Mouse (Mus musculus): ENCODE measurements around the gene Fkbp2. TPM values are rescaled to one million over a fixed set of nuclear protein-coding genes. Genes with fewer than 3 reads are reported as not detected.

Gene Fkbp2
- polyA plus RNA-seq, 1 experiment from 2014 or later: 117 TPM

DNA sequence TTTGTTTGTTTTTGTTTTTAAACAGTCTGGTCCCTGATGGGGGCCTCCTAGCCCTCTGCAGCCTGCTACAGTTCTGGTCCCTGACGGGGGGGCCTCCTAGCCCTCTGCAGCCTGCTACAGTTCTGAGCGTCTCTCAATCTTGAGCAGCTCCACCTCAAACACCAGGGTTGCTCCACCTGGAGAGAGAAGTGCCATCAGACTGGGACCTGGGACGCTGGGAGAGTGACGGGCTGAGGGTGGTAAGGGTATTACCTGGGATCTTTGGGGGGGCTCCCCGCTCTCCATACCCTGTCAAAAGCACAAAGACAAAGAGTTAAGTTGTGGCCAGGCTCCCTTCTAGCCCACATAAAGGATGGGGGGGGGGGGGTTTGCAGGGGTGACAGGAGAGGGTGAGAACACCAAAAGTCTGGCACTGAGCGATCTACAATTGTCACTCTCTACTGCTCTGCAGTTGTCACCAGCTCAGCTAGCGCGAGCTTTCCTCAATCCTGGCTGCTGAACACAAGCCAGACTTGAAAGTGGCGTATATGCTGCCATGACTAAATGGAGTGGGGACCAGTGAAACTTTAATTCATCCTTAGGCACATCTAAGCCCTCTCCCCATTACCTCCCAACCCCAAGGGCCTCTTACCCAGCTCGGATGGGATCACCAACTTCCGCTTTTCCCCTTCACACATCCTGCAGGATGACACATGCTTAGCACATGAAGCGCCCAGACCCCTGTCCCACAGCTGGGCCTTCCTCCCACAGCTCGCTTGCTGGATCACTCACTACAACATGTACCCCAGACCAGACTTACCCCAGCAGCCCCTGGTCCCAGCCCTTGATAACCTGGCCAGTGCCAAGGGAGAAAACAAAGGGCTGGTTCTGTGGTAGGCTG, 2.3 kb downstream of the Fkbp2 start:
- Histone ChIP-seq H3K36me3 (peaks cover 27% of the 10 kb centered on the region), H3K27me3 (no peaks in the 10 kb centered on the region), H3K4me1 (peaks cover 54% of the 10 kb centered on the region), H3K9ac (no peak overlapping the region), H3K27ac (0 out of 2 replicates have a peak overlapping the region, but pooled peaks have one; percentile 2), H3K4me3 (peak overlapping the region; percentile 85; the same call in 1 of the 2 replicates), H3K4me2 (peak overlapping the region; percentile 68; the same call in 1 of the 2 replicates), H3K9me3 (no peaks in the 10 kb centered on the region)
- 81% methylated on average over 13 of the region's 13 CpGs for WGBS
- ATAC-seq (ENCODE audit: insufficient number of reproducible peaks, low FRiP score, low TSS enrichment, low read depth): no peak

DNA sequence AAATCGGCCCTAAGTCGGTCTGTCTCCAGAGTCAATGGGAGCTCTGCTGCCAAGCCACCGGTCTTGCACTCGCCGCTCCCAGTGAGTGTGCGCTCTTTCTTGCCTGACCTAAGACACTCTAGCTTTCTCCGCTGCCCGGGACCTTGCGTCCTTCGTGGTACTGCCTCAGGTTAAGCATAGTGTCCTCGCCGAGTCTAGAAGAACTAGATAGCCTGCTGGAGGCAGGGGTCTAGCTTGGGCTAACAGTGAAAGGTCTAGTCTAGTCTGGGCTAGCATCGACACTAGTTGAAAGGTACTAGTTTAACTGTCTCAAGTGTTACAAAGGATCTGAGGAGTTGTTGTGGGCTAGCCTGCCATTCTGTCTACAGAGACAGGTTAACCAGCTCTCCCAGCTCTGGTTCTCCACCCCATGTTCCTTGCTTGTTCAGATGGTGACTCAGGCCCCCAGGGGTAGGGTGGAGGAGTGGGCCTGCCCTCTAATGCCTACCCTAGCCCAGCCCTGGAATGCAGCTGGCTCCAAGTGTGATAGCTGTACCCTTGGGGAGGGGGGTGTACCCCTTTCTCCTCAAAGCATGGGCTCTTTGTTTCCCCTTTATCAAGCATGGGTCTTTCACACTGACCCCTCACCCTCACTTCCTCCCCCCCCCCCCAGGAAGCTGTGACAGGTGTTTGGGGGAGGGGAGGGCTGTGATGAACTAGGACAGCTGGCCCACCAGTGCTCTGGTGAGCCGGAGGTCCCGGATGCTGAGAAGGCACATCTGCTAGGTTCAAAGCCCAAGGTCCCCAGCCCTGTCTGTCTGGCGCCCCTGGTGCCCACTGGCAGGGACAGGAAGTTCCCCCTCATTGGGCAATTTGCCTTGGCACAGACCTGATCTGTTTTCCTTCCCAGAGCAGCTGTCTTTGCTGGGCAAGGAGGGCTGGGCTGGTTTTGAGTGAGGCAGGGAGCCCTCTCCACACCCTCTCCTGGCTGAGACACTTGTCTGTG, 4.5 kb downstream of the Fkbp2 start, which contains the start of gene Plcb3:
Gene Plcb3 (minus strand): TSS at position 934 of the 985 bp plus-strand sequence.
- no peak for ATAC-seq (ENCODE audit: insufficient number of reproducible peaks, low FRiP score, low TSS enrichment, low read depth)
- Histone ChIP-seq H3K4me3 (peak within 1 kb of the TSS; percentile 68), H3K9ac (peak within 1 kb of the TSS; percentile 67), H3K27me3 (no peaks in the 10 kb centered on the region), H3K36me3 (peaks cover 14% of the 10 kb centered on the region), H3K9me3 (no peaks in the 10 kb centered on the region), H3K27ac (peak within 1 kb of the TSS; percentile 89), H3K4me2 (peak within 1 kb of the TSS; percentile 82), H3K4me1 (peaks cover 56% of the 10 kb centered on the region)
- under 1% methylated on average over 16 of the region's 16 CpGs for WGBS

DNA sequence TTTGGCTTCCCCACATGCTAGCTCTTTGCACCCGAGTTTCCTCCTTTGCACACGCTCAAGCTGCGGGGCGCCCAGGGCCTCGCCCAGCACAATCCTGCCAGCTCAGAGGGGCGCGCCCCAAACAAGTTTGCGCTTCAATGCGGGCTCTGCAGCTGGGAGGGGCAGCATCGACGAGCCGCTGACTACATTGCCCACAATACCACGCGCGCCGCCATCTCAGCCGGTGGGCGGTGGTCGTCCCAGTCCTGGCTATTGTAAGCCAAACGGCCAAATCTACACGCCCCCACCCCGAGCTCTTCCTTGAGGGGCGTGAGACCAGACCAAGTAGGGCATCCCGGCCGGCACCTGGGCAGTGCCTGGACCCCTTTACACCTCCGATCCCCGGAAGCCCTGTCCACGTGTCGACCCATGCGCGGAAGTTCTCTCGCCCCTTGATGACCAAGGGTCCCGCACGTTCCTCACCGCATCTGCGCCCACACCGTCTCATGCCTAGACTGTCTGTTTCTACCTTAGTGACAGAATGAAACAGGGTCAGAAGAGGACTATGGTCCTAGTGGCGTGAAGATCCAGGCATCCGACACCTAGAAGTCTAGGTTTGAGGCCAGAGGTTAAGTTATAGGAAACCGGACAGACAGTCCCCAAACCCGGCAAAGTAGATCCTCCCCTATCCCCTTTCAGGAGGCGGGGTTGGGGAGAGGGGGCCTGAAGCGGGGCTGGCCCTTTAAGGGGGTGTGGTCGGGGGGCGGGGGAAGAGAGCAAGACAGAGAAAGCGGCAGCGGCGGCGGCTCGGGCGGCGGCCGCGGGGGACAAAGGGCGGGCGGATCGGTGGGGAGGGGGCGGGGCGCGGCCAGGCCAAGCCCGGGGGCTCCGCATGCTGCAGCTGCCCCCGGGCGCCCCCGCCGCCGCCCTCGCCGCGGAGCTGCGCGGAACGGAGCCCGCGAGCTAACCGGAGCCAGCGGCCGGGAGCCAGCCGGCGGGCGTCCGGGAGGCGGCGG, 5.8 kb downstream of the Fkbp2 start, which contains the start of gene Ppp1r14b:
Gene Ppp1r14b (plus strand): TSS at position 758 of the 995 bp plus-strand sequence.
- peak within 1 kb of the TSS; percentile 82 for H3K4me2 ChIP-seq
- no peaks in the 10 kb centered on the region for H3K27me3 ChIP-seq
- H3K36me3 ChIP-seq: peaks cover 14% of the 10 kb centered on the region
- H3K4me1 ChIP-seq: peaks cover 64% of the 10 kb centered on the region
- peak within 1 kb of the TSS; percentile 67 for H3K9ac ChIP-seq
- H3K4me3 ChIP-seq: peak within 1 kb of the TSS; percentile 68
- under 1% methylated on average over 75 of the region's 84 CpGs for WGBS
- H3K27ac ChIP-seq: peak within 1 kb of the TSS; percentile 89
- no peaks in the 10 kb centered on the region for H3K9me3 ChIP-seq
- peak; percentile 56 for ATAC-seq (ENCODE audit: insufficient number of reproducible peaks, low FRiP score, low TSS enrichment, low read depth)

DNA sequence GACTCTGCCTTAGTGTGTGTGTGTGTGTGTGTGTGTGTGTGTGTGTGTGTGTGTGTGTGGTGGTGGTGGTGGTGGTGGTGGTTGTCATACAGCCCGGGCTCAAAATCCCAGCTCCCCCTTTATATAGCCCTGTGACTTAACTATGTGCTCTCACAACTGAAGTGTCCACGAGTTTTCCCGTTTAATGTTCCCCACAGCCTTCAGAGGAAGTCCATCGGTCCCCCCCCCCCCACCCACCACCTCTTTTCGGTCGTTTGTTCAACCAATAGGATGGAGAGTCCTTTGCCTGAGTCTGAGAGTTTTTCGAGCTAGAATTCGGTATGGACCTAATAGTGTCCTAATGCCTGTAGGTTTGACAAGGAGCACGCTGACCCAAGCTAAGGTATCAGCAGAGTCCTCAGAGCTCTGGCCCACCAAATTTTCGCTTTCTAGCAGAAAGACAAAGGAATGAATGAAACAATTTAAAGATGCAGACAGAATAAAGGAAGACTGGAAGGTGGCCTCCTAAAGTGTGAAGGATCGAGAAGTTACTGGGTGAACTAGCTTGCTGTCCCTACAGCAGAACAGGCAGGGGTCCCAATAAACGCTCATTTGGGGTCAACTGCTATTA, 6.6 kb downstream of the Fkbp2 start:
- no peak for ATAC-seq (ENCODE audit: insufficient number of reproducible peaks, low FRiP score, low TSS enrichment, low read depth)
- H3K4me2 ChIP-seq: peak overlapping the region; percentile 82
- peaks cover 64% of the 10 kb centered on the region for H3K4me1 ChIP-seq
- WGBS: 27% methylated on average over 12 of the region's 12 CpGs
- H3K4me3 ChIP-seq: peak overlapping the region; percentile 68
- H3K27me3 ChIP-seq: no peaks in the 10 kb centered on the region
- H3K9me3 ChIP-seq: no peaks in the 10 kb centered on the region
- peaks cover 14% of the 10 kb centered on the region for H3K36me3 ChIP-seq
- H3K9ac ChIP-seq: no peak overlapping the region
- peak overlapping the region; percentile 89; the same call in 1 of the 2 replicates for H3K27ac ChIP-seq

DNA sequence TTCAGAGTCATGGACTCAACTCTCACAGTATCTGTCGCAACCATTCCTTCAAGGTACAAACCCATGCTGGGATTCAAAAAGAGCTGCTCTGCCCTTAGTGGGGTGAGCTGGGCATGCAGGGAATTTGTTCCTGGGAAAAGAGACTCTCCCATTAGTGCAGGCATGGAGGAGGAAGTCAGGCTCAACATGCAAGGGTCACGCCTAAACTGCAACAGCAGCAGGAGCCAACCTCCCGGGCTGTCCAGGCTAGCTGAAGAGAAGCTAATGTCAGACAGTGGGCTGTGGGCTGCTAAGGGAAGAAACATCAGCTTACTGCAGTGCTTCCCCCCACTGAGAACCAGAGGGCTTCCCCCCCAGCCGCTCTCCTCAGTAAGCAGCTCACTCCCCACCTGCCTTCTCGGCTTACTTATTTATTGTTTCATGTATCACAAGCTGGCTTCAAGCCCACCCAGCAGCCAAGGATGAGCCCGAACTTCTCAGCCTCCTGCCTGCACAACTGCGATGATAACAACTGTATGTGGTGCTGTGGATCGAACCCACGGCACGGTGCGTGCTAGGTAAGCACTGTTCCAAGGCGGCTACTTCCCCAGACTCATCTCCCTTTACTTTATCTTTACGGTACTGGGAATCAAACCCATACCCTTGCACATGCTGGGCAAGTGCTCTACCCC, 7.9 kb downstream of the Fkbp2 start:
- H3K36me3 ChIP-seq: peaks cover 3% of the 10 kb centered on the region; the same call in 1 of the 2 replicates
- H3K4me2 ChIP-seq: no peak overlapping the region
- no peak for ATAC-seq (ENCODE audit: insufficient number of reproducible peaks, low FRiP score, low TSS enrichment, low read depth)
- no peak overlapping the region for H3K9ac ChIP-seq
- H3K4me3 ChIP-seq: no peak overlapping the region
- peaks cover 63% of the 10 kb centered on the region for H3K4me1 ChIP-seq
- H3K27me3 ChIP-seq: no peaks in the 10 kb centered on the region
- WGBS: 79% methylated on average over 13 of the region's 13 CpGs
- no peak overlapping the region for H3K27ac ChIP-seq
- H3K9me3 ChIP-seq: no peaks in the 10 kb centered on the region

DNA sequence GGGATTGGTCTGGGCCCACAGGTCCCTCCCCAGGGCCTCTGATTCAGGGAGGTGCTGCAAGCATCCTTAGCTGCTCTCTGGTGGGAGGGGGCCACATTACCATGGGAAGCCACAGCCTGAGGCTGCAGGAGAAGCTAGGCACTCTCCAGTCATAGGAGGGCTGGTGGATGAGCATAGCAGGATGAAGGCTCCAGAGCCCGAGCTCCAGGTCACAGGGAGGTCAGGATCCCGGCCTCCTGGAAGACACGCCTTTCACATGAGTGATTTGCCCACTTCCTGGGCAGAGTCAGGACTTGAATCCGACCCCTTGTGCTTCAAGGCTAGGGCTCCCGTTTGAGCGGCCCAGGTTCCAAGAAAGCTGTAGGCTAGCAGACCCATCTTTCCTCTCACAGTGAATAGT, 8.7 kb downstream of the Fkbp2 start:
- Histone ChIP-seq H3K9me3 (no peaks in the 10 kb centered on the region), H3K4me1 (peaks cover 58% of the 10 kb centered on the region), H3K4me3 (no peak overlapping the region), H3K27me3 (no peaks in the 10 kb centered on the region), H3K36me3 (peaks cover under 1% of the 10 kb centered on the region), H3K9ac (no peak overlapping the region), H3K27ac (no peak overlapping the region), H3K4me2 (no peak overlapping the region)
- 37% methylated on average over 6 of the region's 6 CpGs for WGBS
- no peak for ATAC-seq (ENCODE audit: insufficient number of reproducible peaks, low FRiP score, low TSS enrichment, low read depth)

DNA sequence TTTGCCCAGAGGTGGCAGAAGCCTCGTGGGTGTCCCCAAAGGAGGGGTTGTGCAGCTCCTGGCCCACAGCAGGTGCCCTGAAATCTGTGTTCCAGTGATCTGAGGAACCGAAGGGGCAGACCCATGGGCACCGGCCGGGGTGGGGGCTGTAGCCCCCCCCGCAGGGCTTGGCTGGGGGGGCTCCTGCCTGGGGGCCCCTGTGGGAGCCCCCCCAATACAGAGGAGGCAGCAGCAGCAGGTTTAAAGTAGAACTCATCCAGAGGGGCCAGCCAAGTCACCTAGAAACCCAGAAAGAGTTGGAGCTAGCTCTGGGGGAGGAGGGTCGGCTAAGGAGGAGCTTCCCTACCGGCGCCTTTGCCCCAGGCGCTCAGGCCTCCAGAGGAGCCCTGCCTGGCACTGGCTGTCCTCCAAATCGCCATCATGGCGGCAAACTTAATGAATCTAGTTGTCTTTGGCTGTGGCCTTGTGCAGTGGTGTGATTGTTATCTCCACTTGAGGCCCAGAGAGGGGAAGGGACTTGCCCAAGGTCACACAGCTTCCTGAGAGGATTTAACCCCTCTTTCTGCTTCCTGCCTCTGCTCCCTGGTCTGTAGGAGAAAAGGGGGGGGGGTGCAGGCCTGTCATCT, 9.7 kb downstream of the Fkbp2 start:
- Histone ChIP-seq H3K4me2 (peak overlapping the region; percentile 73), H3K27ac (no peak overlapping the region), H3K4me1 (peaks cover 47% of the 10 kb centered on the region), H3K4me3 (peak overlapping the region; percentile 67), H3K9ac (peak overlapping the region; percentile 63; the same call in 1 of the 2 replicates), H3K9me3 (no peaks in the 10 kb centered on the region), H3K27me3 (no peaks in the 10 kb centered on the region), H3K36me3 (peaks cover 11% of the 10 kb centered on the region)
- WGBS: 22% methylated on average over 11 of the region's 11 CpGs
- ATAC-seq (ENCODE audit: insufficient number of reproducible peaks, low FRiP score, low TSS enrichment, low read depth): no peak

DNA sequence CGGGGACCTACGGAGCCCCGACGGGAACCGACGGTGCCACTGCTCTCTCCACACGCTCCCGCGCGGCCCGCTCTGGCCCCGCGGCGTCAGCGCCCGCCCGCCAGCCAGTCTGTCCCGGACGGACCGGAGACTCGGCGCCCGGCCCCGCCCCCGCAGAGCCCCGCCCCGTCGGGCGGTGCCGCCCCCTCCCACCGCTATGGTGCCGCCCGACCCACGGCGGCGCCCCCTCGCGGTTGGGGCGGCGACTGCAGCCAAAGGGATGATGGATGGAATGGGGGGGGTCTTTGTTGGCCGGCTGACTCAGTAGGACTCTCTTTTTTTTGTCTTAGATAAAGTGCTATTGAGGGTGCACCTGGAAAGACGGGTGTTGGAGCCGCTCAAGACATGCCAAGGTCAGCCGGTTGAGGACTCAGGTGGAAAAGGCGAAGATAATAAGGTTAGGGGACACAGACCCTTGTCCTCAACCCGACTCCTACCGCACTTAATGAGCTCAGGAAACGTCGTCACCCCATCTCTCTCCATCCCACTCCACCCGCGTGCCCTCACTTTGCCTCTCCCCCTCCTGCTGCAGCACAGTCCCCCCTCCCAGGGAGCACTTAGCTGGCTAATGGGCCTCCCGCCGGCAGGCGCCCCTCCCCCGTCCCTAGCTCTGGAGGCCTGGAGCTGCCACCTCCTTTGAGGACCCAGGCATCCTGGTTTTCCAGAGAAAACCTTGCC, 10.5 kb downstream of the Fkbp2 start:
- Histone ChIP-seq H3K4me3 (peak overlapping the region; percentile 67), H3K9me3 (no peaks in the 10 kb centered on the region), H3K27ac (peak overlapping the region; percentile 44), H3K4me2 (peak overlapping the region; percentile 73), H3K36me3 (peaks cover 19% of the 10 kb centered on the region), H3K27me3 (no peaks in the 10 kb centered on the region), H3K4me1 (peaks cover 47% of the 10 kb centered on the region), H3K9ac (peak overlapping the region; percentile 63)
- WGBS: 2% methylated on average over 49 of the region's 55 CpGs
- peak; percentile 49; the same call in 1 of the 2 replicates for ATAC-seq (ENCODE audit: insufficient number of reproducible peaks, low FRiP score, low TSS enrichment, low read depth)

DNA sequence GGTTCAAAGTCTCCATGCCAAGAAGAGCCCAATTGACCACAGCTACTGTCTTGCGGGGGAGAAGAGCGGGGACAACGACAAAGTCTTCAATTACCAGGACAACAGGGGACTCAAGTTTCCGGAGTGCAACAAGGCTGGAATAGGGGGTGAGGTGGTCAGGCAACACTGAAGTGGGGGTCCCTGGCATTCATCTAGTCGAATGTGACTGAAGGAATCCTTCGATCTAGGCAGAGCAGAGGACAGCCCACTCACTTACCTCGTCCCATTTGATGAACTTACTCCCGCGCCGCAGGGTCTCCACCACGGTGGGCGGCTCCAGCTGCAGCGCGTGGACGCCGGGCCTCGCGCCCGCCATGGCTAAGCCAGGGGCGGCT, 11.0 kb downstream of the Fkbp2 start:
- H3K9me3 ChIP-seq: no peaks in the 10 kb centered on the region
- peak overlapping the region; percentile 73 for H3K4me2 ChIP-seq
- ATAC-seq (ENCODE audit: insufficient number of reproducible peaks, low FRiP score, low TSS enrichment, low read depth): no peak
- no peaks in the 10 kb centered on the region for H3K27me3 ChIP-seq
- peak overlapping the region; percentile 67 for H3K4me3 ChIP-seq
- peak overlapping the region; percentile 63 for H3K9ac ChIP-seq
- WGBS: under 1% methylated on average over 20 of the region's 20 CpGs
- peaks cover 47% of the 10 kb centered on the region for H3K4me1 ChIP-seq
- peaks cover 24% of the 10 kb centered on the region for H3K36me3 ChIP-seq
- H3K27ac ChIP-seq: peak overlapping the region; percentile 44

Data from limb, embryonic 15.5 days (tissue).